Mouse (Mus musculus): Measurements from ENCODE around the gene Tff1. TPM values are rescaled to one million over a fixed set of nuclear protein-coding genes. Genes with fewer than 3 reads are reported as not detected.

Gene Tff1
- polyA plus RNA-seq, 1 experiment from 2014 or later = not detected

DNA sequence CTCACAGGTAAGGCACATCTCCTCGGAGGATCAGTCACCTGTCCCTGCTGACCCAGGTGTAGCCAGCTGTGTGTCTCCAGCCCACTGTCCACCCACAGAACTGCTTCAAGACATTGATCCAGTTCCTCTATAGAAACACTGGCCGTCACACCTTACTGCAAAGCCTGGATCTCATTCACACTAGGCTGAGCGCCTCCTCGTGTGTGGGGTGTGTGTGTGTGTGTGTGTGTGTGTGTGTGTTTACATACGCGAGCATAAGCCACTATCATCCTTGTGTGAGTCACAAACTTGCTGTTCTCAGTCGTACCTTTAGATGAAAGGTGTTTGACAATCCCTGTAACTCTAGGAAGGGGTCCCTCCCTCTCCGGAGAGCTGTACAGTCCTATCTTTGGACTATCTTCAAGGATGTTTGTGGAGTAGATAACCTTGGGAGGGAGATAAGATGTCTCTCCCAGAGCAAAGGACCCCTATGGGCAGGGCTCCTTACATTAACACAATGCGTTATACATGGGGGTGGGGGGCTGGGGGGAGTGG is 12.0 kb downstream of the Tff1 start:
- H3K9ac ChIP-seq = no peak overlapping the region
- no peaks in the 10 kb centered on the region for H3K36me3 ChIP-seq
- H3K9me3 ChIP-seq (replicated peaks) = no peaks in the 10 kb centered on the region
- H3K27ac ChIP-seq (replicated peaks) = no peak overlapping the region
- 67% methylated on average over 9 of the region's 9 CpGs for WGBS
- H3K27me3 ChIP-seq = peaks cover 3% of the 10 kb centered on the region; the same call in 1 of the 2 replicates
- H3K4me1 ChIP-seq = no peaks in the 10 kb centered on the region
- H3K4me2 ChIP-seq (replicated peaks) = no peak overlapping the region
- no peak overlapping the region for H3K4me3 ChIP-seq (replicated peaks)
- ATAC-seq (ENCODE audit: insufficient number of reproducible peaks, low FRiP score, low TSS enrichment, low read depth) = no peak

DNA sequence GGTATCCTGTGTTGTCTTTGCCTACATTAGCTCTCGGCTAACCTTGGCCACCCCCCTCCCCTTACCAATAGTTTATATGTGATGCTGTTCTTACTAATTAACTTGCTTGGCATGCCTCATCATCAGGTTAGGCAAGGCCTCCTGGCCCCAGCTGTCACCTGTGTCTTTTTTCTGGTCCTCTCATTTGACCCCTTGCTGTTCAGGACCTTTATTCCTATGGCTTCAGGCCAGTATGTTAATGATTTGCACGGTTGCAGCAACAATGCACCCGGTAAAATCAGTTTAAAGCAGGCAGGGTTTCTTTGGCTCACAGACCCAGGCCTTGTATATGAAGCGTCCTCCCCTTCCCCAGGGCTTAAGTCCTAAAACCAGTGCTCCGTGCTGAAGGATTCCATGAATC is 12.6 kb downstream of the Tff1 start:
- Histone ChIP-seq H3K4me2 (replicated peaks) (no peak overlapping the region), H3K27ac (replicated peaks) (no peak overlapping the region), H3K4me3 (replicated peaks) (no peak overlapping the region), H3K4me1 (no peaks in the 10 kb centered on the region), H3K9ac (no peak overlapping the region), H3K27me3 (peaks cover 3% of the 10 kb centered on the region; the same call in 1 of the 2 replicates), H3K36me3 (no peaks in the 10 kb centered on the region), H3K9me3 (replicated peaks) (no peaks in the 10 kb centered on the region)
- no peak for ATAC-seq (ENCODE audit: insufficient number of reproducible peaks, low FRiP score, low TSS enrichment, low read depth)
- WGBS = 40% methylated on average over 5 of the region's 5 CpGs

DNA sequence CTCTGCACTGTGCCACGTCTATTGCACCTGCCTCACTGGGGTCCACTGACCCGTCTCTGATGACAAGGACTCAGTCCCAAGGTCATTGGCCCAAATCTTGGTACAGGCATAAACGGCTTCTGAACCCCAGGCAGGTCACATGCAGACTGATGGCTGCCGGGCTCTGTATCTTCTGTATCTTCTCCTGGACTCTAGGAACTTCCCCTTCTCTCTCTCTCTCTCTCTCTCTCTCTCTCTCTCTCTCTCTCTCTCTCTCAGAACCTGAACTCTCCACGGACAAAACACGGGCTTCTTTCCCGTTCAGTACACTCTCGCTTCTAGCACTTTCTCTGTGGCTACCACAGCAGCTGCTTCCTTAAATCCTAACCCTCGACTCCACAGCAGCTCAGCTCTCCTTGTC is 19.1 kb downstream of the Tff1 start:
- Histone ChIP-seq H3K9ac (no peak overlapping the region), H3K27me3 (no peaks in the 10 kb centered on the region), H3K9me3 (replicated peaks) (no peaks in the 10 kb centered on the region), H3K4me3 (replicated peaks) (no peak overlapping the region), H3K4me2 (replicated peaks) (no peak overlapping the region), H3K36me3 (no peaks in the 10 kb centered on the region), H3K27ac (replicated peaks) (no peak overlapping the region), H3K4me1 (no peaks in the 10 kb centered on the region)
- ATAC-seq (ENCODE audit: insufficient number of reproducible peaks, low FRiP score, low TSS enrichment, low read depth) = no peak
- WGBS = 74% methylated on average over 9 of the region's 9 CpGs

DNA sequence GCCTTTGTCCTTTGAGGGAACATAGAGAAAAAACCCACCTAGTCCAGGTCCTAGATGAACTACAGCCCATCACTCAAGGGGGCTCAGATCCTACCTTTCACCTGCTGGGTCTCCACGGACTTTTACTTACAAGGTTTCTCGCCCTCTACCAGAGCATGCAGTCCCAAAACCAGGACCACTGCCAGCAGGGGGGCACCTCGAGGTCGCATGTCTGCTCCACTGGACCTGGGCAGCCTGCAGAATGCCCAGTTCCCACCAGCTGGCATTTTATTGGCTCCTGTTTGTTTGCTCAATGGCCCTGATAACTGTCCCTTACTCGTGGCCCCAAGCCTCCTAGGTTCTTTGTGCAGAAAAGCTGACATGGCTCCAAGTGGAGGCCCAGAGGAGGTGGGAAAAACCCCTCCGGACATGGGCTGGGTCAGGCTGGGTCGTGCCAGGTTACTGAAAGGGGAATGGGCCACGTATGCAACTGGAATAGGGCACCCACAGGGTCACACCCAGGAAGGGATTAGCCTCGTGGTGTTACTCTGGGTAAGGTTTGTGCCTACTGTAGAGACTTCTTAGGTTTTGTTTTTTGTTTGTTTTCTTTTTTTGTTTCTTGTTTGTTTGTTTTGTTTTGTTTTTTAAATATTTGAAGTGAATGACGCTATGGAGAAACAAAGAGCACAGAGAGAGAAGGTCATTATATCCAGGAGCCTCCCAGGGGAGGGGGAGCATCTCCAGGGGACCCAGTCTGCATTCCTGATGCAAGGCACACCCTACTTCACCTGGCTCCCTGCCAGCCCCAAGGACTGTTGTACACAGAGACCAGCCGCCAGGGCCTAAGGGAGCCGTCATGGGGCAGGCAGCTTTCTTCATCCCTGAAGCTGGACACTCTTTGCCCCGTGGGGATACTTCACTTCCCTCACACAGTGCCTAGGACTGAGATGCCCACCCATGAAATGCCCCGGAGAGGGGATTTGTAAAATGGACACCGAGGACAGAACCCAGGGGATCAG is 20.7 kb downstream of the Tff1 start, which contains the start of gene Tff2:
Gene Tff2 (minus strand): TSS at position 243 of the 998 bp plus-strand sequence.
- WGBS = 55% methylated on average over 15 of the region's 15 CpGs
- H3K9ac ChIP-seq = no peak within 1 kb of the TSS
- H3K27me3 ChIP-seq = no peaks in the 10 kb centered on the region
- H3K4me1 ChIP-seq = no peaks in the 10 kb centered on the region
- H3K4me3 ChIP-seq (replicated peaks) = no peak within 1 kb of the TSS
- H3K9me3 ChIP-seq (replicated peaks) = no peaks in the 10 kb centered on the region
- H3K27ac ChIP-seq (replicated peaks) = no peak within 1 kb of the TSS
- ATAC-seq (ENCODE audit: insufficient number of reproducible peaks, low FRiP score, low TSS enrichment, low read depth) = 0 out of 2 replicates have a peak, but pooled peaks have one; percentile 43
- H3K4me2 ChIP-seq (replicated peaks) = no peak within 1 kb of the TSS
- H3K36me3 ChIP-seq = no peaks in the 10 kb centered on the region

DNA sequence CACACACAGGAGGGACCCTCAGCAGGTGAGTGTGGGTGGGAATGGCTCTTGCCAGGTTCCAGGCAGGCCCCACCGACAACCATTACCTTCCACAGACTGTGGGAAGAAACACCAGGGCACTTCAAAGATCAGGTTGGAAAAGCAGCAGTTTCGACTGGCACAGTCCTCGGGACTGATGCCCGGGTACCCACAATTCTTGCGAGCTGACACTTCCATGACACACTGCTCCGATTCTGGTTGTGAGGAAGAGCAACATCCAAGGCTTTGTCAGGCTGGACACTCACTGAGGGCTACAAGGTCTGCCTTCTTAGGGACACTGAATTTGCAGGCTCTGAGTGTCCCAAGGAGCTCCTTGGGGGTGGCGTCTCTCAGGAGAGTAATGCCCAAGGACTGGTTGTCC is 23.0 kb downstream of the Tff1 start:
- no peaks in the 10 kb centered on the region for H3K4me1 ChIP-seq
- ATAC-seq (ENCODE audit: insufficient number of reproducible peaks, low FRiP score, low TSS enrichment, low read depth) = no peak
- no peaks in the 10 kb centered on the region for H3K9me3 ChIP-seq (replicated peaks)
- no peak overlapping the region for H3K27ac ChIP-seq (replicated peaks)
- 89% methylated on average over 7 of the region's 7 CpGs for WGBS
- H3K9ac ChIP-seq = no peak overlapping the region
- no peaks in the 10 kb centered on the region for H3K27me3 ChIP-seq
- no peaks in the 10 kb centered on the region for H3K36me3 ChIP-seq
- no peak overlapping the region for H3K4me2 ChIP-seq (replicated peaks)
- H3K4me3 ChIP-seq (replicated peaks) = no peak overlapping the region

DNA sequence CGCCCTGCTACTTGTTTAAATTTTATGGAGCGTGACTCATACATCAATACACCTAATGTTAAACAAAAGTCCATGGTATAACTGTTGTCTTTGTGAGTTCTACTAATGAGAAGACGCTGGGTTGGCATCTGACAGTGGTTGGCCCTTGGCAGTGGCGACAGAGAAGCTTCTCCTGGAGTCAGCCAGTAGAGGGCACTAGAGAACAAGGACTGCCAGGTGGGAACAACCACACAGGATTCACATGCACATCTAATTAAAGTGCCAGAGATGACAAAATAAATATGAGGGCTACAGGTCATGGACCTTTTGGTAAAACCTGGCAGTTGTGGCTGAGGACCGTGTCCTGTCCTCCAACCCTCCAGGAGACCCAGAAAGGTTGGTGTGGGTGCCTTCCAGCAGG is 26.7 kb downstream of the Tff1 start:
- H3K4me1 ChIP-seq = no peaks in the 10 kb centered on the region
- no peaks in the 10 kb centered on the region for H3K36me3 ChIP-seq
- no peak overlapping the region for H3K9ac ChIP-seq
- H3K4me2 ChIP-seq (replicated peaks) = no peak overlapping the region
- 17% methylated on average over 5 of the region's 5 CpGs for WGBS
- no peak overlapping the region for H3K4me3 ChIP-seq (replicated peaks)
- H3K27ac ChIP-seq (replicated peaks) = no peak overlapping the region
- ATAC-seq (ENCODE audit: insufficient number of reproducible peaks, low FRiP score, low TSS enrichment, low read depth) = no peak
- H3K9me3 ChIP-seq (replicated peaks) = no peaks in the 10 kb centered on the region
- no peaks in the 10 kb centered on the region for H3K27me3 ChIP-seq

DNA sequence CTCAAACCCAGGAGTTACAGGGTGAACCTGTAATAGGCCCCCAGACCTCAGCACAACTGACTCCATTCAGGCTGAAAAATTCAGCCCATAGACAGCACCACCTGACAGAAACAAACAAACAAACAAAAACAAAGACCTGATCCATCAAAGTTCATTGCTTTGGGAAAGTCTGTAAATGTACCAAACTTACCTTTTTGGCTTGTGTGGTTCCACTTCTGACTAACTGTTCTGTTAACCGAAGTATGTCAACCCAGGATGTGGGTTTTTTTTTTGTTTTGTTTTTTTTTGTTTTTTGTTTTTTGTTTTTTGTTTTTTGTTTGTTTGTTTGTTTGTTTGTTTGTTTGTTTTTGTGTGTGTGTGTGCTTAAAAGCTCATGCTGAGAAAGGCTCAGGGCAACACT is 28.3 kb downstream of the Tff1 start:
- Histone ChIP-seq H3K9me3 (replicated peaks) (no peaks in the 10 kb centered on the region), H3K4me3 (replicated peaks) (no peak overlapping the region), H3K36me3 (no peaks in the 10 kb centered on the region), H3K4me1 (no peaks in the 10 kb centered on the region), H3K27me3 (no peaks in the 10 kb centered on the region), H3K9ac (no peak overlapping the region), H3K4me2 (replicated peaks) (no peak overlapping the region), H3K27ac (replicated peaks) (no peak overlapping the region)
- WGBS = 89% methylated on average over 1 of the region's 1 CpGs
- no peak for ATAC-seq (ENCODE audit: insufficient number of reproducible peaks, low FRiP score, low TSS enrichment, low read depth)

DNA sequence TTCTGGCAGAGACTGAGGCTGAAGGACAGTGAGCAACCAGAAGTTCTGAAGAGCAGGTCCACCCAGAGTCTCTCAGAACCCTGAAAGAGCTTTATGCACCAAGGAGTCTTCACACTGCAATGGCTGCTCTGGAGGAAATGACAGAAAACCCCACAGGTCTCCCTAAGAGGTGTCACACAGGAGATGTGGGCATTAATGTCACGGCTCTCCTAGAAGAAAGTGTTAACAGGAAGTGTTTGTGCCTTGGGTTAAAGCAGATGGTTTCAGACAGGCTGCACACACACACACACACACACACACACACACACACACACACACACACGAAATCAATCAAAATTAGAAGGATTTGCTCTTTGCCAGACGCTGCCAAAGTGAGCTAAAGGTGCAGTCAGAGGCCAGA is 28.8 kb downstream of the Tff1 start:
- 23% methylated on average over 3 of the region's 3 CpGs for WGBS
- no peak for ATAC-seq (ENCODE audit: insufficient number of reproducible peaks, low FRiP score, low TSS enrichment, low read depth)

DNA sequence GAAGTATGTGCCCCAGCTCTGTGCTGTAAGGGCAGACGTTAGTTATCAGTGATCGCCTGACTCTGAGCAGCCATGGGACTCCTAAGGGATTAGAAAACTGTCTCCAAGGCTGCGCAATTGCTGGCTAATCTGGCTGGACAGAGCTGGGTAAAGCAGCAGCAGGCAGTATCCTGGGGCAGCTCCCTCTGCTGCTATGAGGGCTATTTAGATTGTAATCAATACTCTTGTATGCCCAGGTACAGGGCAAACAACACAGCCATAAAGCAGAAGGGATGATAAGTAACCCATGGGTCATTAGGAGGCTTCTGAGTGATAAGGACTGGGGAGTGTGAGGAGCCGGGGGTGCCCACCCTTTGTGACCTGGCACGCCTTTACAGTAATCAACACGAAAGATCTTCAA is 30.2 kb downstream of the Tff1 start:
- no peaks in the 10 kb centered on the region for H3K36me3 ChIP-seq
- ATAC-seq (ENCODE audit: insufficient number of reproducible peaks, low FRiP score, low TSS enrichment, low read depth) = no peak
- no peak overlapping the region for H3K9ac ChIP-seq
- 74% methylated on average over 6 of the region's 6 CpGs for WGBS
- no peaks in the 10 kb centered on the region for H3K4me1 ChIP-seq
- no peaks in the 10 kb centered on the region for H3K27me3 ChIP-seq
- H3K4me3 ChIP-seq (replicated peaks) = no peak overlapping the region
- H3K4me2 ChIP-seq (replicated peaks) = no peak overlapping the region
- H3K9me3 ChIP-seq (replicated peaks) = no peaks in the 10 kb centered on the region
- H3K27ac ChIP-seq (replicated peaks) = no peak overlapping the region

More for the DNA sequence above, 28.8 kb downstream of the Tff1 start:
- Histone ChIP-seq H3K27ac (replicated peaks) (no peak overlapping the region), H3K4me3 (replicated peaks) (no peak overlapping the region), H3K36me3 (no peaks in the 10 kb centered on the region), H3K4me2 (replicated peaks) (no peak overlapping the region), H3K27me3 (no peaks in the 10 kb centered on the region), H3K9ac (no peak overlapping the region), H3K9me3 (replicated peaks) (no peaks in the 10 kb centered on the region), H3K4me1 (no peaks in the 10 kb centered on the region)

DNA sequence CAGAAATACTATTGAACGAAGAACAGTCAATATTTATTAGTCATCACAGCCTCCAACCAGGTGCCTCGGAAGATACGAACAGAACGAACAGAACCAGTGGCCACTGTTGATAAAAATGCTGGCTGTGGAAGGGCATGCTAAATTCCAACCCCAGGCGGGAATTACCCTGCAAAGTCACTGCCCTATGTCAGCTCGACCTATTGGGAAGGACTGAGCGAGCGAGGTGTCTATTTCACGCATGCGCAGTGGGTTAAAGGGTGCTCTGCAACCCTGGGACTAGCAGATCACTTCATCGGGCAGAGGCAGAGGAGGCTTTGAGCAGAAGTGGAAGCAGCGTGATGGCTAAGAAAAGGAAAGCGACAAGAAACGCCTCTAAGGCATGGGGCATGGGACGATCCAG is 31.3 kb downstream of the Tff1 start:
- Histone ChIP-seq H3K4me3 (replicated peaks) (no peak overlapping the region), H3K9ac (no peak overlapping the region), H3K4me1 (no peaks in the 10 kb centered on the region), H3K9me3 (replicated peaks) (no peaks in the 10 kb centered on the region), H3K27ac (replicated peaks) (no peak overlapping the region), H3K27me3 (no peaks in the 10 kb centered on the region), H3K4me2 (replicated peaks) (no peak overlapping the region), H3K36me3 (no peaks in the 10 kb centered on the region)
- 77% methylated on average over 15 of the region's 15 CpGs for WGBS
- no peak for ATAC-seq (ENCODE audit: insufficient number of reproducible peaks, low FRiP score, low TSS enrichment, low read depth)

DNA sequence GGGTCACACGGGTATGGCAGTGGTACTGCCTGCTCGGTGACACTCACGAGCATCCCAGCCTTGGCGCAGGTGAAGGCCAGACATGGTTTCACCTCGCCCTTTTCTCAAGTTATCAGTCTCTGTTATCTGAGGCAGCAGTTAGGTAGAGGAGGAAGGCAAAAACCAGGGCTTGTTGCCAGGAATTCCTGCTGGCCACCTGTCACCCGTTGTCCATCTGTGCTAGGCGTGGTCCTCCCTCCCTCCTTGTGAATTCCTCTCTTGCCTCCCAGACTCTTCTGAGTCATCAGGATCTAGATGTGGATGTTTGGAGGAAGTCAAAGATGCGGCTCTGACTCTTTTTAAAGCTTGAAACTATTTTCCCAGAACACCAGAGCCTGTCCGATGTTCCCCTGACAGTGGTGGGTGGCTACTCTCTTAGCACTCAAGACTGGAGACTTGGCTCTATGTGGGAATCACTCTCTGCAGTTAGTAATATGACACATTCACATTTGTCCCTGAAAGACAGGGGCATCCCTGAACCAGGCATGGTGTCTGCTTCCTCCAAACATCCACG is 33.7 kb downstream of the Tff1 start:
- Histone ChIP-seq H3K4me3 (replicated peaks) (no peak overlapping the region), H3K9me3 (replicated peaks) (no peaks in the 10 kb centered on the region), H3K9ac (no peak overlapping the region), H3K27ac (replicated peaks) (no peak overlapping the region), H3K4me2 (replicated peaks) (no peak overlapping the region), H3K27me3 (no peaks in the 10 kb centered on the region), H3K4me1 (no peaks in the 10 kb centered on the region), H3K36me3 (no peaks in the 10 kb centered on the region)
- ATAC-seq (ENCODE audit: insufficient number of reproducible peaks, low FRiP score, low TSS enrichment, low read depth) = no peak; the same call in 1 of the 2 replicates
- WGBS = 73% methylated on average over 10 of the region's 10 CpGs
